Mouse (Mus musculus): ENCODE measurements around the gene Nom1. TPM values are rescaled to one million over a fixed set of nuclear protein-coding genes. Genes with fewer than 3 reads are reported as not detected.

Nom1 gene
- polyA plus RNA-seq, 1 experiment from 2014 or later: 40.4 TPM

DNA sequence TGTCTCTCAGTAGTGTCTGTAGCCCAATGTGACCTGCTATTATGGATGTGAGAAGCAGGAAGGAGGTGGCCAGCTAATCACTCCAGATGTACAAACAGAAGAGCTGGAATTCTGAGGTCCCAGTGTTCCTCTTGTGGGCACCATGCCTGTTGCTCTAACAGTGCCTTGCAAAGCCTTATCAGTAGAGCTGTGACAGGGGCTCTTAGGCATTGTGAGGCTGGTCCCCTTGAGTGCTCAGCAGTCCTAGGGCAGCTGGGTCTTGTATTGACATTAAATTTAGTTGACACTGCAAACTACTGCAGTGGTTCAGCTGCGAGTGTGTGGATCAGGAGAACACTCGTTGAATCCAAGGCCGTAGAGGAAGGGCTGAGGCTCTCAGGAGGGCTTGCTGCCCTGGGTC is 72.5 kb downstream of the Nom1 start:
- no peak for DNase-seq (ENCODE audit: low spot score)
- Histone ChIP-seq H3K4me1 (peaks cover 3% of the 10 kb centered on the region; the same call in 1 of the 2 replicates), H3K27me3 (ENCODE audit: low read depth, poor library complexity, severe bottlenecking) (no peaks in the 10 kb centered on the region)

More for the DNA sequence above, 72.5 kb downstream of the Nom1 start:
- WGBS: 75% methylated on average over 3 of the region's 3 CpGs
- Histone ChIP-seq H3K27ac (no peak overlapping the region), H3K36me3 (no peaks in the 10 kb centered on the region), H3K9me3 (replicated peaks) (no peaks in the 10 kb centered on the region), H3K4me3 (no peak overlapping the region)

Other genes with a start within 250 kb of the Nom1 start
- 2.6 and 3.5 TPM in 2 replicates for gene Rnf32, start 238.7 kb upstream of the Nom1 start, polyA plus RNA-seq (2016; fragmentation: Nextera tagmentation; extraction: Ambion mirVana)
- 7.0 and 7.4 TPM in 2 replicates for gene Lmbr1, start 56.3 kb upstream of the Nom1 start, polyA plus RNA-seq (2016; fragmentation: Nextera tagmentation; extraction: Ambion mirVana)
- 0.38 TPM in 1 of 2 replicates, not detected in the other for gene Mnx1, start 43.8 kb downstream of the Nom1 start, polyA plus RNA-seq (2016; fragmentation: Nextera tagmentation; extraction: Ambion mirVana)
- 28.7 and 32.5 TPM in 2 replicates for gene Ube3c, start 134.6 kb downstream of the Nom1 start, polyA plus RNA-seq (2016; fragmentation: Nextera tagmentation; extraction: Ambion mirVana)

All from limb, embryonic 10.5 days (tissue).